Mouse (Mus musculus) WW6 (cell line): Measurements from ENCODE around the gene Agbl4.

Experiments
- DNase-seq: peaks from one replicate; pipeline ENCODE4 v3.0.0-alpha.2; 2013; ENCODE audit warnings: low read depth, low spot score

Agbl4 gene

DNA sequence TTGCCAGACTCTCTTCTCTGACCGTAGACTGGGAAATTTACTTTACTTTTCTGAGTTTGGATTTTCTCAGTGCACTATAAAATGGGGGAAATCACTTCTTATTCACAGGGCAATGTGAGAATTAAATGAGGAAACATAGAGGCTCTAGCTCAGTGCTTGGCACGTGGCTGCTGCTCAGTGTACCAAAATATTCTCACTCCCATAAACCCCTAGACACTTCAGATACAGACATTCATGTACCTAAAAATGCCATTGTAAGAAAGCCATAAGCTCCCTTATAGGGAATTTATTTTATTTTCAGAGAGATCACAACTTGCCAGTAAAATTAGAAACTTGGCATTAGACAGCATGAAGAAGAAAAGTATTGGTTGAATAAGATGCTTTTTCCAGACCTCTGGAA is 883.5 kb downstream of the Agbl4 start:
- DNase-seq = no peak

DNA sequence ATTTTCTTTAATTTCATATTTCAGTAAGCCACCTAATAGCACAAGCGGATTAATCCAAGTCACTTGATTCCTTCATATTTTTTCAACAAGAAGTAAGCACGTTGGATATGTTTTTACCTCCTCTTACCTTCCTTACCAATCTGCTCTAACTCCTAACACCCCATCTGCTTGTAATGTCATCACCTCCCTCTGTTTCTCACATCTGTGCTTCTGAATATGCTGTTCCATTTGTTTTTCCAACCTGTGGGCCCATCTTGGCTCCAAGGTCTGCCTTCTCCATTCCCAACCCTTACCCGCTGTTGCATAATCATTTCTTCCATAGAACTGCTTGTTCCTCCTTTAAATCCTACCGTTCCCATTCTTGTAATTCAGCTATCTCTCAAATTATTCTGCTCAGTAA is 884.4 kb downstream of the Agbl4 start:
- DNase-seq = no peak

DNA sequence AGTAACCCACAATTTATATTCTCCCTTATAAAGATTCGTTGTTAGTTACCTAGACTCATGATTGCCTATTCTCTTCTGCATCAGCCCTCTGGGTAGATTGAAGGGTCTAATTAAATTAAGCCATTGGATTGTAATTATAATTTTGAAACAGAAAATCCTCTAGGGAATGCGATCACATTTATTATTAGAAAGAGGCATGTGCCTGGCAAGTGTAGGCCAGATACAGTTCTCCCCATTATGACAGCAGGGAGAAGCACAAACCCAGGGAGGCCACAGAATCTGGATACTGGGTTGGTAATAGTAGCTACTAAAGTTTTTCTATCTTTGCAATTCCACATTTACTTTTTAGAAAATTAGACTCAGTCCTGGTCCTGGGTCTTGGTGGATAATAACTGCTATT is 887.2 kb downstream of the Agbl4 start:
- no peak for DNase-seq

DNA sequence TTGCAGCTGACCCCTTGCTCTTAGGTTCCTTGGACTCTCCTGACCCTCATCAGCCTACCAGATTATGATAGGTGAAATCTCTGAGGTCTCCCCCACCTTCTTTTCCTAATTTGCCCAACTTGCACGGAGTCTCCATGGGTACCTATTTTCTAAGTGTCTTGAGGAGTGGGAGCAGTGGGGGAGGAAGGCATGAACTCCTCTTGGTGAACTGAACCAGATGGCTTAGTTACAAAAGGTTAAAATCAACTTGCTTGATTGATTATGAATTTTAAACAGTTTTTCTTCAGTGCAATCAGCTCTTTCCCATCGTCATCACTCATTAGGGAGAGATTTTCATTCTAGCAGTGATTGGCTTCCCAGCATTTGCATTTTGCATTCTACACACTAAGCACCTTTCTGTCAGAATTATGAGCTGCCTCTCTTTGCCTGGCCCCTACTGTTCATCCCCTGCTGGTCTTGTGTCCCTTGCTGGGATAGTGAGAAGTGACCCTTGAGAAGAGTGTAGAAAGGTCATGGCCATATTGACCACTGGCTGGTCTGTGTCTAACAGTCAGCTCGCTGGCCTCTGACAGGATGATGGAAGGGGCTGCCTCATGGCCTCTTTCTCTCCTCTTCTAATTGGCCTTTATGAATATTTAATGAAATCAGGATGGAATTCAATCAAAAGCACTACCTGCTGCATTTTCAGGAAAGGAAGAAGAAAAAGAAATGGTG is 897.2 kb downstream of the Agbl4 start:
- DNase-seq = no peak

DNA sequence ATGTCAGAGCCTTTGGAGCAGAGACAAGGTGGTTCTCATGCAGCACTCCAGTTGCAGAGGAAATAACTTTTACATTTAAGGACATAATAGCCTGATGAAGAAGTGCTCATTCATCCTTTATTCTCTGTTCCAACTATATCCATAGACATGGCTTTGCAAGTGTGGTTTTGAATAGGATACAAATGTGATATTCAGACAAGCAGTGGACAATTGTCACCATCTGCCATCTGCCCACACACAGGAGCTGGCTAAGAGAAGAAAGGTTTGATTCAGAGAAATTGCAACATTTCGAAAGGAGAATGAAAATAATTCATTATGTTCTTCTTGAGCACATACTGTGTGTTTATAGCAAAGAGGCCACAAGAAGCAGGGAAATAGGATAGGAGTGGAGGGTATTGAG is 909.1 kb downstream of the Agbl4 start:
- DNase-seq = no peak

DNA sequence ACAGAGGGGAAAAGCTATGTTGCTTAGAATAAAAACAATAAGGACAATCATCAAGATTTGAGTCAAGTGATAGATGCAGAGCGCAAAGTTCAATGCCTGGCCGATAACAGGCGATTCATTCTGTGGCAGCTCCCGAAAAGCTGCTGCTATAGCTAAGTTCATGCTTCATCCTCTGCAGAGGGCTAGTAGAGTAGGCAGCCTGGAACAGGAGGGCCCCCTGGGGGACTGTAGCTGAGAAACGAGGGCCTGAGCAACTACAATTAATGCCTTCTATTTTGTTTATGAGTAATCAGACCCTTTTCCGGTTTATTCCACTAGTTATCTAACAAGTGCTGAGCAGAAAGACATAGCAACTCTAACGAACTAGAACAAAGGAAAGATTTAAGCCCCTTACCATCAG is 909.7 kb downstream of the Agbl4 start:
- DNase-seq = no peak

DNA sequence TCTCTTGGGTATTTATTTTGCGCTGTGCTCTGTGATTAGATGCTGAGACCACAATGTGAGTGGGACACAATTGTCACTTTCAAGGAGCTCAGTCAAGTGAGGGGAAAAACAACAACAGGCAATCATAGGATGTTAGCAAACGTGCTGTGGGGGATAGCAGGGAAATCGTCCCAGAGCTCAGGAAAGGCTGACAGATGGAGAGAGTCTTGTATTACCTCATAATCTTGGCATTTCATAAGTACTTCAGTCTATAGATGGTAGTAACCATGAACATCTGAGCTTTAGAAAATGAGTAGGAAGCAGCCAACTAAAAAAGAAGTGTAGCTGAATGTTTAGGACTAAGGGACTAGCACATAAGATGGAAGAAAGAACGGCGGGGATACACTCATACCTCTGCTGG is 910.2 kb downstream of the Agbl4 start:
- DNase-seq = no peak

DNA sequence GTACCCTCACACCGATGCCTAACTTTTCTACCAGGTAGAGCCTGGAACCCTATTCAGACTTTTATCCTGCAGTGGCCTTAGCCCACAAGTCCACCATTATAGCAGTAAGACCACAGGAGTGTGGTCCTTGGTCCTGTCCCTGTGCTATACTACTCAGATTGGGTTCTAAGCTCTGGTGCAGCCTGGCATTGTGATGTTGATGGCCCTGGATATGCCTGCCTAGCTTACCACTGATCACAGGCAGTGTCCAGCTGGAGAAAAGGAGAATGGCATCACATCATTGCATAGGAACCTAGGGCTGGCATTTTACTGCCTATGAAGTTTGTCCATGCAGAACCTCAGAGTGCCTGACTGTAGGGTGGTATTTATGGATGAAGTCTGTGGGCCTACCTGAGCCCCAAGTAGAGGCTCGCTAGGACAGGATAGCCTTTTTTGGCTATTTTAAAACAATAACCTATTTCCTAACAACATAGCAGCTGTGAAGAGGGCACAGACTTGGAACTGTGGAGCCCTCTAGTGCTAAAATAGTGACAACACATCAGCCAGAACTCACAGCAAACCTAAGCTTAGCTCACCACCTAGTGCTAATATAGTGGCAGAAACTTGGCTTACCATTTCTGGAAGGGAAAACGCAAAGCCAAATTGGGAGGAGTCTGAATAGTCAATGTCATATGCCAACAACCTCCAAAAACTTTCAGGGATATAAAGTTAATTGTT is 911.3 kb downstream of the Agbl4 start:
- peak; percentile 1 for DNase-seq

DNA sequence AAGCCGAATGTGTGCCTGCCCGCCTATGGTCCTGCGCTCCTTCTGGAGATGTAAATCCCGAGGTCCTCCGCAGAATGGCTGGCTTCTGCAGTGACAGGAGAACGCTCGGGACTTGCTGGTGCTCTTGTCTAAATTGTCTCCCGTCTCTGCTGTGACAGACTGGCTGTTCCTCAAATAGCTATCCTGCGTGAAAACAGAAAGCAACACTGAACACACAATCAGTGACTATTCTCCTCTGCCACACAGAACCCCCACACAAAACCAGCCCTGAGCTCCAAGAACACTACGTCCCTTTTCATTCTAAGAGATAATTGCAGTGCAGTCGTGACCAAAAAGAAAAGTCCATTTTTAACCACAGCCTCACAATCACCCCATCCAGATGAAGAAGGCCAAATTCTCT is 929.6 kb downstream of the Agbl4 start:
- DNase-seq = no peak

DNA sequence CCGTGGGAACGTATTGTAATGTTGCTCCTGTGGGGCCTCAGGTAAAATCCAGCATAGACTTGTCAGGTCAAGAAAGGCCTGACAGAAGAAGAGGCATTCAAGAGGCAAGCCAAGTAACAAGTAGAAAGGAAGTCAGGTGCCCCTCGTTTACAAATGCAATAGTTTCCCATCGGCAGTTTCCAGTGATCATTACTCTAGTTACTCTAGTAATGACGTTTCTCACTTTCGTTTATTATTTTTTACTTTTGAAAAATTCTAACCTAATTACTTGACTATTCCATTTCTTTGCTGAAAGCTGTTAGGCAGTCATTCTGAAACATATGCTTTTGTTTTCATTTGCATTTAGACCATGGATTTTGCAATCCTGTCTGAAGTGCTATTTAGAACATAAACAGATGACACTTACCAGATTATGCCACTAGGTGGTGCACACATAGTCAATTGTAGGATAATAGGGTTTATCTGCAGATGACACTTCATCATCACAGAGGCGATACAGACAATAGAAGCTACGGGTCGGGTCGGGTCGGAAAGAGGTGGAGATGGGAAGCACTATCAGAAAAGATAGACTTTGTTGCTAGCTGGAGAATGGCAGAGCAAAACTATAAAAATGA is 930.4 kb downstream of the Agbl4 start:
- no peak for DNase-seq

DNA sequence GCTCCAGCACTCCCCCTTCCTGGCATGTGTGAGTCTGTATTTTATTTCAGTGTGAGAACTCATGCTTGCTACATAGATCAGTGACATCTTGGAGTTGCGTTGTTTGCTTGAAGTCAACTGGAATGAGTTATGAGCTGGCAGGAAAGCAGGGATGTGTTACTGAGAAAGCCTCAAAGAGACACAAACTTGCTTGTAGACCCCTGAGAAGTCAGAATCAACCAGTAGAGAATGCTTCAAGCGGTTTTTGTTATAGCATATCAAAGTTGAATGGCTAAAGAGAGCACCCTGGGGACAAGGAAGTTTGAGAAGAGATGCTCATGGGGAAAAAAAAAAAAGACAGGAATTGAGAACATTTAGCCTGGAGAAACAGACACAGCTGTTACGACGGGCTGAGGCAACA is 932.0 kb downstream of the Agbl4 start:
- no peak for DNase-seq

DNA sequence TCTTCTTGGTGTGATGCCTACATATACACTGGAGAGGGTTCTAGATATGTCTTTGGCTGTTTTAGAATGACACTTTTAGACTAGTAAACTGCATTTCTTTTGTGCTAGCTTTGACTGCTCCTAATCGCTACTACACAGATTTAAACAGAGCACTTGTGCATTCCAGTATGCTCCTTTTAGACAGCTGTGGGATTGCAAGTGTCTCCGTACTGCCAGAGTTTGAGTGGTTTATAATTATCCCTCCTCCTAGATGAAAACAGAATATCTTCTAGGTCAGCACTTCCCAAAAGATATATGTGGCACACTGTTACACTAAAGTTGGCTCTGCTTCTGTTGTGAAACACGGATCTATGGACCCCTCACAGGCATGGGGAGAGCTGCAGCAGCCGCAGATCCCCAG is 935.4 kb downstream of the Agbl4 start:
- no peak for DNase-seq

DNA sequence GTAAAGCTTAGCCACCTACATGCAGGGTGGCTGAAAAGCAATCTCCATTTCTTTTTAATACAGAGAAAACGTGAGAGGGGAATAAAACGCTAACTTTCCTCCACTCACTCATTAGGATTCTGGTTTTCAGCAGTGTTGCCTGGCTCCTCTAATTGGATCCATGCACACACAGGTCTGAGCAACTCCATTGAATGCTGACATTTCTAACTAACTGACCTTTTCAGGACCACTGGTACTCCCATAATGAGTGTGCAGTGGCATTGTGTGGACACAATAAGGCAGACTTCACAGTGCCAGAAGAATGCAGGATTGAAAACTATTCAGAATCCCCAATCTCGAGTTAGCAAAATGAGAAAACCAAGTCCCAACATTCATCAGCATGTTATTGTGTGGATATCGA is 952.5 kb downstream of the Agbl4 start:
- DNase-seq = no peak

DNA sequence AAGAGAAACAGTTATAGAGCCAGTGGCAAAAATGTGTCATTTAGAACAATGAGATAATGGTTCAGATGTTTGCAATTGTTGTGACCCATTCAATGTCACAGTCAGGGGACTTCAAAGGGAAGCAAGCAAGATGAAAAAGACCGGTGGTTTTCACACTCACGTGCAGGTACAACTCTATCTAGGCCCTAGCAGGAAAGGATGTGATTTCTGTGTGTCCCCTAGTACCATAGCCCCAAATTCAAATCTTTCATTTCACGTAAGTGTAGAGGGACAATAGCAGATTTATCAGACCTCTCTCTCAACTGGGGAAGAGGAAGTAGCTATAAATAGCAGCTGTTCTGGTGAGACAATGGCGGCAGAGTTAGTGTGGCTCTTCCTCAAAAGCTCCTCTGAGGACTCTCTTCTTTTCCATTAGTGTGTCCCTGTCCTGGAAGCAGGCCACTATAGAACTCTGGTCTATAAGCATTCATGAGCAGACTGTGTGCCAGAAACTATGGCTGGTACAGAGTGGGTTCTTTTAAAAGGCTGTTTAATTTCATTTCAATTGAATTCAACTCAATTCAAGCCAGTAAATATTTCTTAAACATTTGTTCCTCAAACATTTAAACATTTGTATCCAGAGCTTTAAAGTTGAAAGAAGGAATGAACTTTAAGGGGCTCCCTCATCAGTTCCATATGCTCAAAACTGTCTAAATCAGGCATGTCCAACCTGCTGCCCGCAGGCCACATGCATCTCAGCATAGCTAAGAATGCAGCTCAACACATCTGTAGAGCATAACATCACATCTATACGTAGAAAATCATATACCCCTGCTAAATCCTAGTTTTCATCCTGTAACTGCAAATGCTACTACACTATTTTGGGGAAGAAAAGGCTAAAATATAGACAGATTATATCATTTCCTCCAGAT is 953.4 kb downstream of the Agbl4 start:
- no peak for DNase-seq

DNA sequence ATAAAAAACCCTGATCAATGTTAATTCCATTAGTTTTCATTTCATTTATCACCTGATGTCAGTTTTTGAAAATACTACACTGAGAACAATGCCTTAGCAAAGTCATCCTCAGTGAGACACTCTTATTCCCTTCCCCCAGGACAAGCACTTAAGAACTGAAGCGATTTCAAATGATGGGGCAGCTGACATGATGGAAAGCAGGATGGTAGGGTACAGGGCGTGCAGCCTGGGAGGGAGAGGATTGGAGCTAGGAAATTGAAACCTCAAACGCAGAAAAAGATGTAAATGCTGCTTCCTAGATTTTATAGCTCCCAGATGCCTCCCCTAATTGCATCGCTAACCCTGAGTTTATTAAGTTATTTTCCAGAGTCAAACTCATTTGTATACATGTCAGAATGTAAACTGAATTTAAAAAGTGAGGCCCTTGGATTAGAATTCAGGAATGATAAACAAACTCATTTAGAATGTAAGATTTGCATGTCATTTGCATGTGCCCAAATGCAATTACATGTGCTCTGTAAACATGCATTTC is 959.2 kb downstream of the Agbl4 start:
- no peak for DNase-seq

DNA sequence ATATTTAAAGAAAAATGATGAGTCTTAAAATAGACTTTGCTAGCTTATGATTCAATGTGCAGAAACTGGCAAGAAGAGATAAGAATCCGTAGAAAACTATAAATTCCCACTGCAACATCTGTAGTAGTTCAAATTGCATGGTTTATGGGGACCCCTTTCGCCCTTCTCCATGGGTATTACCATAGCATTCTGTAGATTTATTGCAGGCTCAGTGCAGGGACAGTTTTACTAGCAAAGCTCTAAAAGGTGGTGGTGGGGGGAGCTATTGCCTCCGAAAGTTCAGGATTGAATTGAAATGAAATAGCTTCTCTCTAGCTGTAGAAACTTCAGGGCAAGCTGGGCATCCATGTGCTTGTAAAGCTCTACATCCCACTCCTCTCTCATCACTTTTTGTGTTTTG is 959.7 kb downstream of the Agbl4 start:
- no peak for DNase-seq

DNA sequence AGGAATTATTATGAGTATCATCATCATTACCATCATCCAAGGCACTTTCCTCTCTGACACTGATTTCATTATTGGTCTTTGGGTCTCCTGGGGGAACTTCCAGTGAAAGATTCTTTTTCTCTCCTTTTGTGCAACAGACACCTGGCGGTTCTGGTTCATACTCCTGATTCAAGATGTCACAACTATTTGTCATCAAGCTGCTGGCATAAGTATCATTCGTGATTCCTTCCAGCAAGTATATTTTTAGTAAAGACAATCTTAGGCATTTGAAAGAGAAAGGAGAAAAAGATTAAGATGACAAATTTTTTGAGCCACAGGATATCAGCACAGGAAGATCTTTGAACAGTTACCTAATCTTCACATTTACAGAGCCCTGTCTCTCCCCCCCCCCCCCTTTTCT is 966.7 kb downstream of the Agbl4 start:
- no peak for DNase-seq

DNA sequence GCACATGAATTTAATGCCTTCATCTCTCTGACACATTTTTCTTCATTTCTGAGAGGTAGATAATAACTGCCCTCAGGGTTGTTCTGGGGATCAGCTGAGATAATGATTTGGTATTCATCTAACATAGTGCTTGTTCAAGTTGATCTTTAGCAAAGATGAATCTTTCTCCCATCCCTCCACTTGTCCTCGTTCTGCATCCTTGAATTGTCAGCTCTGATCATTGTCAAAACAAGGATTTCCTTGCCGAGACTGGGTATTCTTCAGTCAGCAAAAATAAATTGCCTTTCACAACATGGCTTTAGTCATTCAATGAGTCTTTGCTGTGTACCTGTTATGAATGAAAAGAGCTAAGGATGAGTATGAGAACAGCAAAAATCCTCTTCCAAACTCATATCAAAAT is 970.3 kb downstream of the Agbl4 start:
- DNase-seq = no peak

DNA sequence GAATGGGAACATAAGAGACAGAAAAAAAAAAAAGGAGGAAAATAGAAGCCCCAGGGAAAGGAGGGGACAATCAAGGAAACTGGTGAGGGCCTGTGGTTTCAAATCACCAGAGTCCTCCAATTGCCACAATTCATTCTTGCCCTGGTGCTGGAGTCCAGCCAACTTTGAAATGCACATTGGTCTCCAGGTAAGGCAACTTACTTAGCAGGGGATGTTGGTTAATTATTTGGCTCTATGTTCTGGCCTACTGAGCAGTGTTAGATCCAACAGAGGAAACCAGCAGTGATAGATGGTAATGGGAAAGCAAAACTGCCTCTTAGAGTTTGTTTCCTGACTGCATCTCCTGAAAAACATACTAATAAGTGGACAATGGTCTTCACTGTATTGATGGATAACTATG is 979.7 kb downstream of the Agbl4 start:
- no peak for DNase-seq

DNA sequence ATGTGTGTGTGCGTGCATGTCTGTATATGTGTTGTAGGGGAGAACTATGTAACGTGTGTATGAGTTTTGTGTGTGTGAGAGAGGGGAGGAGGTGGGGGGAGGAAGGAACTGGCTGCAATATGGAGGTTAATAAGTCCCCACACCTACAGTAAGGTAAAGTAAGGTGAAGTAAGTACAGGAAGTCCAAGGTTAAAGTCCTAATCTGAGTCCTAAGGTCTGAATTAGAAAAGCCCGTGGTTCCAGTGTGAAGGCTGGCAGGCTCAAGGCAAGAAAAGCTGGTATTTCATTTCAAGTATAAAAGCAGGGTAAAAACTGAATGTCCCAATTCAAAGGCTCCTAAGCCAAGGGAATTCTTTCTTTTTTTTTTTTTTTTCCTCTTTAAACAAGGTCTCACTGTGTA is 980.6 kb downstream of the Agbl4 start:
- DNase-seq = no peak

DNA sequence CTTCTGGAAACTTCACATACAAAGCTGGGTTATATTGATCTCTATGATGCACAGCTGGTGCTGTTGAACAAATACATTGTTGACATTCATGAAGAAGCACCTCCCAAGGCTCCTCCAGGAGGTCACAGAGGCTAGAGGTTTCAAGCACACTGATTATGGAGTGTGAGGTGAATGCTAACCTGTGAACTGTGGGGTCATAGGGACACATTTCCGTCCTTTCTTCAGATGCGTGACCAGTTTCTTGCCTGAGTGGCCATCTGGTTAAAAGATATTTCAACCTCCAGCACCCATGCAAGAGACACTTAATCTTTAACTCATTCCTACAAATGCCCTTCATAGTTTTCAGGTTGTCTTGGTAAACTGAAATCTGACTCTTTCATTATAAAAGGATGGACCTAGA is 985.6 kb downstream of the Agbl4 start:
- DNase-seq = no peak

DNA sequence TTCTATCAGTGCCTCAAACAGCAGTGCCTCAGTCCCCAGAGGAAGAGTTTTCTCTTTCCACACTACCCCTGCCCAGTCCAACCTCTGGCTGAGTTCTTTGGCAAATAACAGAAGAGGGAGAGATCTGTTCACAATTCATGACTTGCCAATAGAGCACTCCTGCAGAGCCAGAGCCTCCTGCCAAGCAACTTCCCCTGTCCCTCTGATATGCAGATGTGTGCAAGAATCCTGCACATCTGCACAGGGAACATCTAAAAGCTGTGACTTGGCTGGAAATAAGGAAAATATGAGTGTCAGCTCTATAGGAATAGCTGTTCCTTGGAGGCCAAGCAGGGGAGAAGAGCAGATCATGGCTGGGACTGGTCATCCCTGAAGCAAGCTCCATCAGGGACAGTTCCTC is 993.3 kb downstream of the Agbl4 start:
- no peak for DNase-seq
